Mouse (Mus musculus): Measurements from ENCODE around the gene Krtap5-3.
"Not testable (repeated sequence)": the region's sequence is repeated elsewhere in the genome, so short reads cannot be mapped to it uniquely, and the experiment has no call there.

- not testable (repeated sequence) for TF ChIP-seq CTCF (IDR thresholded peaks at IDR 0.05; ENCODE audit: low read depth, low read length); POLR2A (IDR thresholded peaks at IDR 0.05; ENCODE audit: insufficient read depth, low read length); EP300 (IDR thresholded peaks at IDR 0.05; ENCODE audit: insufficient read depth, low read depth, low read length)
These were observed 11.0 kb downstream of the Krtap5-3 start for GRCm38 (mm10) chr7:142212136-142212535.

Data from ES-Bruce4 (cell line).